Mouse (Mus musculus) cerebellum, adult 2 months (tissue): Measurements from ENCODE around the gene Cyp2j8. TPM values are rescaled to one million over a fixed set of nuclear protein-coding genes. Genes with fewer than 3 reads are reported as not detected.
"Not testable (repeated sequence)": the region's sequence is repeated elsewhere in the genome, so short reads cannot be mapped to it uniquely, and the experiment has no call there.

ENCODE experiments used
- DNase-seq, 2 experiments: peaks; one replicate each; pipeline ENCODE4 v3.0.0; 2021
- H3K27ac ChIP-seq: fragments of 200-500 bp; 2 replicates; pipeline ENCODE4 v1.5.1; 2012; ENCODE audit warnings: low read length, control low read depth, inconsistent platforms; ENCODE audit not compliant: insufficient read depth
- H3K27me3 ChIP-seq: fragments of 200-500 bp; 2 replicates; pipeline ENCODE4 v1.6.1; 2012; ENCODE audit warnings: inconsistent platforms, mild to moderate bottlenecking, low read length, moderate library complexity; ENCODE audit not compliant: control insufficient read depth, insufficient read depth
- H3K4me1 ChIP-seq: fragments of 200-500 bp; 2 replicates; pipeline ENCODE4 v1.6.1; 2011; ENCODE audit warnings: low read length; ENCODE audit not compliant: control insufficient read depth, insufficient read depth
- H3K4me3 ChIP-seq: fragments of 200-500 bp; replicated peaks from 2 replicates; pipeline ENCODE3; 2011; ENCODE audit warnings: mild to moderate bottlenecking, low read depth, low read length, control low read depth; ENCODE audit not compliant: insufficient read depth
- CTCF ChIP-seq: fragments of 200-500 bp; IDR thresholded peaks from 2 replicates; pipeline ENCODE4 v1.5.1; 2011; ENCODE audit warnings: low read depth, mild to moderate bottlenecking, control low read depth, low read length, moderate library complexity, borderline replicate concordance; ENCODE audit not compliant: insufficient read depth
- POLR2A ChIP-seq: fragments of 200-500 bp; IDR thresholded peaks from 2 replicates; pipeline ENCODE4 v1.6.1; 2011; ENCODE audit warnings: low read length, control low read depth, borderline replicate concordance; ENCODE audit not compliant: insufficient read depth
- WGBS: fragments of 180-500 bp; shearing (Covaris S2); methylation state at CpG from one replicate; pipeline ENCODE4 v1.1.7; 2018; 5-methylcytosine and 5-hydroxymethylcytosine counted together
- polyA plus RNA-seq: library from polyadenylated mRNA; depleted of rRNA; stranded (reverse); fragments of >200 nt; gene quantifications from 2 replicates; pipeline ENCODE4 v1.2.3, GENCODE M21; 2012; rRNA removed

Cyp2j8 gene
- 0.18 and 0.19 TPM in 2 replicates for polyA plus RNA-seq

DNA sequence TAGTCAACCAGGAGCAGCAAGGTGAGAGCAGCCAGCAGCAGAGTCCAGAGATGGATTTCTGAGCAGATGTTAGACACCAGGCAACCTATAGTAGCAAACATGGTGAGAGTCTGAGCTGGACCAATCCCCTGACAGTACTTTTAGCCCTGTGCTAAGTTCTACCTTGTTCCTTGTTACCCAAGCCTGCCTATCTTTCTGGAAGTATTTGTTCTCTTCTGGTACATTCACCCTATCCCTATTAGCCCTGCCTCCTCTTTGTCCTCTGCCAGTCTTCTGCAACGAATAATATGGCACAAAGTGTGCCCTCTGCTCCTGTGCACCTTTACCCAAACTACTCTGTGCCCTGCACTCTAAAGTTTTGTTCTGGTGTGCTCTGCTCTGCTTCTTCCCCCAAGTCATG is at the start of gene Cyp2j8:
Gene Cyp2j8, minus strand, starts transcription at position 101 of the 400 bp plus-strand sequence.
- no peak within 1 kb of the TSS for H3K4me3 ChIP-seq
- no peak within 1 kb of the TSS for H3K27ac ChIP-seq
- no peak for TF ChIP-seq POLR2A
- TF ChIP-seq CTCF, result no peak
- no peak for DNase-seq
- 64% methylated on average over 1 of the region's 1 CpGs for WGBS
- H3K4me1 ChIP-seq, result no peaks in the 10 kb centered on the region
- no peaks in the 10 kb centered on the region for H3K27me3 ChIP-seq

DNA sequence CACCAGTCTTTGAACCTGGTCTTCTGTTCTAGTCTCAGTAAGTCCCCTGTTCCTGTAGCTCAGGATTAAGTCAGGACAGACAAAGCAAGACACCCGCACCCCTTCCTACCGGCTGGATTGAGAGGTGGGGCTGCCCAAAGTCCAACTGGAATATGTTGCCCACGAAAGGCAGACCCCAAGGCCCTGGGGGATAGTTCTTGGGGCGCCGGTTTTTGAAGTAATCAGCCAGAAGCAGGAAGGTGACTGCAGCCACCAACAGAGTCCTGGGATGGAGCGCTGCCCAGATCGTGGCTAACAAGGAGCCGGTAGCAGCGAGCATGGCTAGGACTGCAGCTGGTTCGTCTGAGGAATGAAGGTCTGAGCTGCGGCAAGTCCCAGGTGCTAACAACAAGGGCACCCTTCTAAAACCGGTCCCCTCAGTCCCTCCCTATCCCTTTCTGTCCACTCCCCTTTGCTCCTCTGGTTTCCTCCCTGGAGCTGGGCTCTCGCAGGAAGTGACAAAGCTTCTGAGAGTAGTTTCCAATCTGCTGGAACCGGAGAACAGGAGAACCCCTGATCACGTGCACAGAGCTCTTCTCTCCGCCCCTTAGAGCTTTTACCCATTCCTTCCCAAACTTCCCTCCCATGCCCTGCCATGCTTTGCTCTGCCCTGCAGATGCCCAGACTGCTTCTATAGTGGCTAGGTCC is 46.1 kb upstream of the Cyp2j8 start, which contains the start of gene Cyp2j6:
Gene Cyp2j6, minus strand, starts transcription at position 529 of the 687 bp plus-strand sequence.
- Histone ChIP-seq H3K4me3 (peak within 1 kb of the TSS; percentile 46), H3K4me1 (no peaks in the 10 kb centered on the region), H3K27ac (no peak within 1 kb of the TSS), H3K27me3 (no peaks in the 10 kb centered on the region)
- WGBS, result 2% methylated on average over 16 of the region's 16 CpGs
- DNase-seq, result peak; percentile 13 to 16
- no peak for TF ChIP-seq POLR2A
- no peak for TF ChIP-seq CTCF

- TF ChIP-seq POLR2A (no peak), CTCF (no peak)
- Histone ChIP-seq H3K4me1 (no peaks in the 10 kb centered on the region), H3K27ac (no peak overlapping the region), H3K4me3 (no peak overlapping the region), H3K27me3 (no peaks in the 10 kb centered on the region)
- WGBS, result 92% methylated on average over 3 of the region's 3 CpGs
- DNase-seq, result no peak
Measured at GRCm38 (mm10) chr4:96551619-96552018, 44.4 kb upstream of the Cyp2j8 start.

DNA sequence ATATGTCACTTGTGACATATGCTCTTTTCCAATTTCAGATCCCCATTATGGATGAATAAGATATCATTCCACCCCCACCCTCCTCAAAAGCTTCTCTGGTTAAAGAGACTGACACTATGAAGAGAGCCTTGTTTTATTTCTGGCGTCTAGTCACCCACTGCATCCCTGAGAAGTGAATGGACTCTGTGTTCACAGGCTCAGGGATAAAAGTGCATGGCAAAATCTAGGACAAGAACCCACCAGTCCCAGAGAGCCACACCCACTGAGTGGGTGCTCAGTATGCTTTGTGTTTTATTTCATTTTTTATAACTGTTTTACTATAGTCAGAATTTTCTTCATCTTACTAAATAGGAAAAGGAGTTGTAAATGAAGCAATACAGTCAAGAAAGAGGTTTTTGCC is 38.8 kb upstream of the Cyp2j8 start:
- Histone ChIP-seq H3K27me3 (no peaks in the 10 kb centered on the region), H3K27ac (no peak overlapping the region), H3K4me1 (no peaks in the 10 kb centered on the region), H3K4me3 (no peak overlapping the region)
- WGBS, result 39% methylated on average over 1 of the region's 1 CpGs
- DNase-seq, result no peak
- TF ChIP-seq CTCF, result no peak
- no peak for TF ChIP-seq POLR2A

GRCm38 (mm10) chr4:96525772-96526171 is 18.6 kb upstream of the Cyp2j8 start:
- 11% methylated on average over 1 of the region's 1 CpGs for WGBS
- Histone ChIP-seq H3K27me3 (no peaks in the 10 kb centered on the region), H3K4me3 (no peak overlapping the region), H3K27ac (no peak overlapping the region), H3K4me1 (no peaks in the 10 kb centered on the region)
- no peak for DNase-seq
- no peak for TF ChIP-seq CTCF
- TF ChIP-seq POLR2A, result no peak

- DNase-seq, result no peak
- no peak overlapping the region for H3K4me3 ChIP-seq
- H3K27me3 ChIP-seq, result no peaks in the 10 kb centered on the region
- no peak overlapping the region for H3K27ac ChIP-seq
- TF ChIP-seq CTCF (no peak), POLR2A (no peak)
- WGBS, result 71% methylated on average over 2 of the region's 2 CpGs
- no peaks in the 10 kb centered on the region for H3K4me1 ChIP-seq
Measured at GRCm38 (mm10) chr4:96522256-96522655, 15.1 kb upstream of the Cyp2j8 start.

DNA sequence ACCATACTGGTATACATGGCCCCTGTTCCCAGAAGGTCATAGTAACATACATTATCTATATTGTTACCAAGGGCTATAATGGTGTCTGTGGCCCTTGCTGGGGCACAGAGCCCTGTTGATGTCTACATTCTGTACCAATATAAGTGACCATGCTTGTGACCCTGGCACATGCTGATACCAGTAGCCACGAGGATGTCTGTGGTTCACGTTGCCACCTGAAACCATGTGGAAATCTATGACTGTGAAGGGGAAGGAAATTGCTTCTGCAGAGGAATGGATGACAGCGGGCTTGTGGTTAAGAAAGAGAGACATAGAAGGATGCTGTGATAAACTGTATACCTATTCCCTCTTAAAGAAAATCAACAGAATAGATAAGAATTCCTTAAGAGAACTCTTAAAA is 2.9 kb upstream of the Cyp2j8 start:
- TF ChIP-seq CTCF, result no peak
- no peak for TF ChIP-seq POLR2A
- 91% methylated on average over 3 of the region's 3 CpGs for WGBS
- DNase-seq, result no peak
- Histone ChIP-seq H3K4me3 (no peak overlapping the region), H3K27ac (no peak overlapping the region), H3K27me3 (no peaks in the 10 kb centered on the region), H3K4me1 (no peaks in the 10 kb centered on the region)

DNA sequence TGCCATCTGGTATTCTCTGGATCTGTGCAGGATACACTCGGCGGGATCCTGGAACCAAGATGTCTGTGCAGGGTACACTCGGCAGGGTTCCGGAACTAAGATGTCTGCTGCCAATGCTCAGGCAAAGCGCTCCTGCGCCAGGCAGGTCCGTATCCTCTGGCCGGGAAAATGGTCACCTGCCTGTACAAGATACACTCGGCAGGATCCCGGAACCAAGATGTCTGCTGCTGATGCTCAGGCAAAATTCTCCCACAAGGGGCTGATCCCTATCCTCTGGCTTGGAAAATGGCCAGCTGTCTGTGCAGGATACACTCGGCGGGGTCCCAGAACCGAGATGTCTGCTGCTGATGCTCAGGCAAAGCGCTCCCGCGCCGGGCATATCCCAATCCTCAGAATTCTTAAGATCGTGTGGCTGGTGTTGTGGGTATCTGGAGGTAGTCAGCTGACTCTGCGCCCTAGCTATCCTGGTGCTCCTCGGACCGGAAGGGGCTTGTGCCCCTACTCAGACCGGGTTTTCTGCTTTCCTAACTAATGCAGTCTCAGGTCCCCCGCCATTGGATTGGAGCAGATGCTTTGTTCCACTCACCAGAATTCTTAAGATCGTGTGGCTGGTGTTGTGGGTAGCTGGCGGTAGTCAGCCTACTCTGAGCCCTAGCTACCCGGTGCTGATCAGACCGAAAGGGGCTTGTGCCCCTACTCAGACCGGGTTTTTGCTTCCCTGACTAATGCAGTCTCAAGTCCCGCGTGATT is 43.7 kb downstream of the Cyp2j8 start:
- WGBS, result 82% methylated on average over 30 of the region's 30 CpGs
- not testable (repeated sequence) for H3K4me1 ChIP-seq

More for the DNA sequence above, 43.7 kb downstream of the Cyp2j8 start:
- DNase-seq, result peak in 1 of 2 experiments; percentile 4
- not testable (repeated sequence) for H3K27ac ChIP-seq, H3K4me3 ChIP-seq, H3K27me3 ChIP-seq

Other genes with a start within 250 kb of the Cyp2j8 start
- not detected in 2 replicates for gene Cyp2j11, start 158.7 kb downstream of the Cyp2j8 start, polyA plus RNA-seq
- gene Cyp2j6, start 46.3 kb upstream of the Cyp2j8 start, polyA plus RNA-seq, result 10.7 and 12.8 TPM in 2 replicates
- 38.4 and 41.3 TPM in 2 replicates for gene Cyp2j9, start 84.2 kb upstream of the Cyp2j8 start, polyA plus RNA-seq
- gene Cyp2j5, start 156.8 kb upstream of the Cyp2j8 start, polyA plus RNA-seq, result not detected in 2 replicates